Mouse (Mus musculus): ENCODE data around the gene Uvrag. TPM values are rescaled to one million over a fixed set of nuclear protein-coding genes. Genes with fewer than 3 reads are reported as not detected.

The Uvrag gene
- 11.7 and 13.1 TPM in 2 replicates for polyA plus RNA-seq (2014; fragmentation: Nextera tagmentation; extraction: Ambion mirVana)

DNA sequence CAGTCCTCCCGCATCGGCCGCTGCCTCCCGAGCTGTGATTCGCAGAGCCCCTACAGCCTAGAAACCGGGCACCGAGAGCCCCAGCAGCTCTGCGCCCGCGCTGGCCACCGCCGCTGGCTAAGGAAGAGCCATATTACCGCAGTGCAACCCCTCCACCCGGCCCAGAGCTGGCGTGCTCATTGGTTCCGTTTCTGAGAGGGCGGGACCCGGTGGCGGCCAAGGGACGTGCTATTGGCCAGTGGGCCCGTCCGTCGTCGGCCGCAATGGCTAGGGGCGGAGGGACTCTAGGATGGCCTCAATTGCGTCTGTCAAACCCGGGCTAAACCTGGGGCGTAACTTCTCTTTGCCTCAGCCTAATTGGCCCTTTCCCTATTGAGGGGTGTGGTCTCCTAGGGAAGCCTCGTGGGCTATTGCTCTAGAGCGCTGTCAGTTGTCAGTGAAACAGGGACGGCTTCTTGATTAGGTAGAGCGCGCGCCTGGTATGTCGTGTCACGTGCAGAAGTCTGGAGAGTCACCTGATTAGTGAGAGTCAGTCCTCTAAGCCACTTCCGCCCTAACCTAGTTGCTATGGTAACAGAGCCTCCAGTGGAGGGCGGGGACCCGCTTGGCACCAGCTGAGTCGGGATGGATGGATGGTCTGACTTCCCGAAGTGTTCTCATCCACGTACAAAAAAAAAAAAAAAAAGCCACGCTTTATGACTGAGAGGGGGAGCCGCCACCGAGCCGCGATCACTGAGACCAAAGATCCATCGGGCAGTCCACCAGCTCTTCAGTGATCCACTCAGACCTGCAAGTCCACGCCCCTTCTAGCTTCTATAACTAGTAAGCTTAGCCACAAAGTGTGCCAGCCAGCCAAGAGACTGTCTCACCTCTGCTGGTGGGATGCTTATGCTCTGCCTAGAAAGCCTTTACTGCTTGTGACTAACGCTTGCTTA is at the start of gene Uvrag:
Gene Uvrag (minus strand): TSS at position 158 of the 935 bp plus-strand sequence.
- Histone ChIP-seq H3K9ac (ENCODE audit: low read depth, low read length) (peak within 1 kb of the TSS; percentile 82), H3K27ac (ENCODE audit: low read depth, low read length) (peak within 1 kb of the TSS; percentile 68), H3K9me3 (ENCODE audit: control insufficient read depth, low read length) (no peaks in the 10 kb centered on the region), H3K4me3 (ENCODE audit: low read depth, low read length) (peak within 1 kb of the TSS; percentile 92), H3K36me3 (ENCODE audit: control insufficient read depth, insufficient read depth, low read length) (no peaks in the 10 kb centered on the region), H3K27me3 (ENCODE audit: control insufficient read depth, insufficient read depth, low read length) (no peaks in the 10 kb centered on the region), H3K4me1 (replicated peaks; ENCODE audit: control insufficient read depth, insufficient read depth, low read length) (no peaks in the 10 kb centered on the region; the same call in 1 of the 2 replicates), H3K4me2 (replicated peaks; ENCODE audit: low read depth, low read length) (peak within 1 kb of the TSS; percentile 85)
- ATAC-seq (ENCODE audit: low FRiP score) (peak; percentile 99), DNase-seq (ENCODE audit: low spot score) (peak; percentile 98)
- WGBS = under 1% methylated on average over 51 of the region's 51 CpGs

DNA sequence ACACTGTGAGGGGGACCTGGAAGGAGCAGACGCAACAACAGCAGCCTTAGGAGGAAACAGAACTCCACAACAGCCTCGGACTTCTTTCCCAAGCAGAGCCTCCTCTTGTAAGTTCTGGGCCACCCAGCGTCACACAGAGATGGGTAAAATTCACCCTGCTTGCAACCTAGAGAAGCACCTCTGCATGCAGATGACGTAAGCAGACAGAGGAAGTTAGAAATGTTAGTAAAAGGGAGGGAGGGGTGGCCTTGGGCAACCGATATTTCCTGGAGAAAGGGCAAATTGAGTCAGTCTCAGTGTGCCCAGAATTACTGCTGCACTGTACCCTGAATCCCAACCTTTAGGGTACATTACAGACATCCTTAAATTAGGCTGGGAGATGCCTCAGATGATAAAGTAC is 48.9 kb upstream of the Uvrag start:
- H3K36me3 ChIP-seq (ENCODE audit: control insufficient read depth, insufficient read depth, low read length) = no peaks in the 10 kb centered on the region
- no peaks in the 10 kb centered on the region for H3K9me3 ChIP-seq (ENCODE audit: control insufficient read depth, low read length)
- DNase-seq (ENCODE audit: low spot score) (no peak), ATAC-seq (ENCODE audit: low FRiP score) (no peak)
- H3K27me3 ChIP-seq (ENCODE audit: control insufficient read depth, insufficient read depth, low read length) = no peaks in the 10 kb centered on the region
- WGBS = 80% methylated on average over 5 of the region's 5 CpGs
- no peaks in the 10 kb centered on the region for H3K4me1 ChIP-seq (replicated peaks; ENCODE audit: control insufficient read depth, insufficient read depth, low read length)
- no peak overlapping the region for H3K4me2 ChIP-seq (replicated peaks; ENCODE audit: low read depth, low read length)
- H3K4me3 ChIP-seq (ENCODE audit: low read depth, low read length) = no peak overlapping the region
- no peak overlapping the region for H3K9ac ChIP-seq (ENCODE audit: low read depth, low read length)
- no peak overlapping the region for H3K27ac ChIP-seq (ENCODE audit: low read depth, low read length)

GRCm38 (mm10) chr7:99188630-99189029 is 47.7 kb upstream of the Uvrag start:
- Histone ChIP-seq H3K27me3 (ENCODE audit: control insufficient read depth, insufficient read depth, low read length) (no peaks in the 10 kb centered on the region), H3K9ac (ENCODE audit: low read depth, low read length) (no peak overlapping the region), H3K4me3 (ENCODE audit: low read depth, low read length) (no peak overlapping the region), H3K4me2 (replicated peaks; ENCODE audit: low read depth, low read length) (no peak overlapping the region), H3K9me3 (ENCODE audit: control insufficient read depth, low read length) (no peaks in the 10 kb centered on the region), H3K4me1 (replicated peaks; ENCODE audit: control insufficient read depth, insufficient read depth, low read length) (no peaks in the 10 kb centered on the region), H3K36me3 (ENCODE audit: control insufficient read depth, insufficient read depth, low read length) (no peaks in the 10 kb centered on the region), H3K27ac (ENCODE audit: low read depth, low read length) (no peak overlapping the region)
- WGBS = 85% methylated on average over 6 of the region's 6 CpGs
- no peak for ATAC-seq (ENCODE audit: low FRiP score)
- no peak for DNase-seq (ENCODE audit: low spot score)

DNA sequence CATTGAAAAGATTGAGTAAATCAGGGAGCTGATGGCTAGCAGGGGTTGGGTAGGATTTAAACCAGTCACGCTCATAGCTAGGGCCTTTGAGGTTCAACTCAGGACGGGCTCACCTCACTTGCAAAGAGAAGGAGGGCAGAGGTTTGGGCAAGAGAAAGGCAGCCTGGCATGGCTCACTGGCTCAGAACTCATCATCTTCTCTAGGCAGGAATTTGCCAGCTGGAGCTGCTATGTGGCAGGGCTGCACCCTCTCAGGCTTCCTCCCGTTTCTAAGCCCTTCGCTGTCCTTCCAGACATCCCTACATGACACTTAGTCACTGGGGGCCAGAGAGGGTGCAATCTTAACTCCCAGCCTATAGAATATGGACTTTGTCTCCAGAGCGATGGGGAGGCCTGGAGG is 46.5 kb upstream of the Uvrag start:
- no peak overlapping the region for H3K9ac ChIP-seq (ENCODE audit: low read depth, low read length)
- no peak overlapping the region for H3K27ac ChIP-seq (ENCODE audit: low read depth, low read length)
- no peak for ATAC-seq (ENCODE audit: low FRiP score)
- H3K4me1 ChIP-seq (replicated peaks; ENCODE audit: control insufficient read depth, insufficient read depth, low read length) = no peaks in the 10 kb centered on the region
- no peak overlapping the region for H3K4me3 ChIP-seq (ENCODE audit: low read depth, low read length)
- no peak for DNase-seq (ENCODE audit: low spot score)
- no peak overlapping the region for H3K4me2 ChIP-seq (replicated peaks; ENCODE audit: low read depth, low read length)
- no peaks in the 10 kb centered on the region for H3K36me3 ChIP-seq (ENCODE audit: control insufficient read depth, insufficient read depth, low read length)
- H3K27me3 ChIP-seq (ENCODE audit: control insufficient read depth, insufficient read depth, low read length) = no peaks in the 10 kb centered on the region
- H3K9me3 ChIP-seq (ENCODE audit: control insufficient read depth, low read length) = no peaks in the 10 kb centered on the region
- 87% methylated on average over 5 of the region's 5 CpGs for WGBS

GRCm38 (mm10) chr7:99185405-99185804 is 44.5 kb upstream of the Uvrag start:
- H3K4me2 ChIP-seq (replicated peaks; ENCODE audit: low read depth, low read length) = no peak overlapping the region
- no peaks in the 10 kb centered on the region for H3K9me3 ChIP-seq (ENCODE audit: control insufficient read depth, low read length)
- no peaks in the 10 kb centered on the region for H3K36me3 ChIP-seq (ENCODE audit: control insufficient read depth, insufficient read depth, low read length)
- H3K27me3 ChIP-seq (ENCODE audit: control insufficient read depth, insufficient read depth, low read length) = no peaks in the 10 kb centered on the region
- 0 out of 2 replicates have a peak, but pooled peaks cover 3% of the 10 kb centered on the region for H3K4me1 ChIP-seq (replicated peaks; ENCODE audit: control insufficient read depth, insufficient read depth, low read length)
- H3K4me3 ChIP-seq (ENCODE audit: low read depth, low read length) = no peak overlapping the region
- ATAC-seq (ENCODE audit: low FRiP score) (no peak), DNase-seq (ENCODE audit: low spot score) (no peak)
- WGBS = 91% methylated on average over 3 of the region's 3 CpGs
- H3K9ac ChIP-seq (ENCODE audit: low read depth, low read length) = no peak overlapping the region
- no peak overlapping the region for H3K27ac ChIP-seq (ENCODE audit: low read depth, low read length)

DNA sequence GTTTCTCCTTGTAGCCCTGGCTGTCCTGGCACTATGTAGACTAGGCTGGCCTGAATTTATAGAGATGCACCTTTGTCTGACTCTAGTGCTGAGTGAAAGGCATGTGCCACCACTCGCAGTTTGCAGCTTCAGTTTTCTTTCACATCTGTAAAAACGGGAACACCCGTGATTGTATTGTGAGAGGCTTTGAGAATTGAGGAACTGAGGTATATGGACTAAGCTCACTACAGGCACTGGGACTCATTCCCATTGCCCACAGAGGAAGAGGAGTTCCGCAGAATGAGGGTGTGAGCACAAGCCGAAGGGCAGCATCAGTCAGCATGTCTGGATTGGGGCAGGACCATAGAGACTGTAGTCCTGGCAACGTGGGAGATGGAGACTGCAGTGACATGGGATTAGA is 42.8 kb upstream of the Uvrag start:
- Histone ChIP-seq H3K4me2 (replicated peaks; ENCODE audit: low read depth, low read length) (no peak overlapping the region), H3K36me3 (ENCODE audit: control insufficient read depth, insufficient read depth, low read length) (no peaks in the 10 kb centered on the region), H3K9ac (ENCODE audit: low read depth, low read length) (no peak overlapping the region), H3K9me3 (ENCODE audit: control insufficient read depth, low read length) (no peaks in the 10 kb centered on the region), H3K27me3 (ENCODE audit: control insufficient read depth, insufficient read depth, low read length) (no peaks in the 10 kb centered on the region), H3K27ac (ENCODE audit: low read depth, low read length) (no peak overlapping the region), H3K4me1 (replicated peaks; ENCODE audit: control insufficient read depth, insufficient read depth, low read length) (0 out of 2 replicates have a peak, but pooled peaks cover 3% of the 10 kb centered on the region), H3K4me3 (ENCODE audit: low read depth, low read length) (no peak overlapping the region)
- DNase-seq (ENCODE audit: low spot score) (no peak), ATAC-seq (ENCODE audit: low FRiP score) (no peak)
- 69% methylated on average over 6 of the region's 6 CpGs for WGBS

DNA sequence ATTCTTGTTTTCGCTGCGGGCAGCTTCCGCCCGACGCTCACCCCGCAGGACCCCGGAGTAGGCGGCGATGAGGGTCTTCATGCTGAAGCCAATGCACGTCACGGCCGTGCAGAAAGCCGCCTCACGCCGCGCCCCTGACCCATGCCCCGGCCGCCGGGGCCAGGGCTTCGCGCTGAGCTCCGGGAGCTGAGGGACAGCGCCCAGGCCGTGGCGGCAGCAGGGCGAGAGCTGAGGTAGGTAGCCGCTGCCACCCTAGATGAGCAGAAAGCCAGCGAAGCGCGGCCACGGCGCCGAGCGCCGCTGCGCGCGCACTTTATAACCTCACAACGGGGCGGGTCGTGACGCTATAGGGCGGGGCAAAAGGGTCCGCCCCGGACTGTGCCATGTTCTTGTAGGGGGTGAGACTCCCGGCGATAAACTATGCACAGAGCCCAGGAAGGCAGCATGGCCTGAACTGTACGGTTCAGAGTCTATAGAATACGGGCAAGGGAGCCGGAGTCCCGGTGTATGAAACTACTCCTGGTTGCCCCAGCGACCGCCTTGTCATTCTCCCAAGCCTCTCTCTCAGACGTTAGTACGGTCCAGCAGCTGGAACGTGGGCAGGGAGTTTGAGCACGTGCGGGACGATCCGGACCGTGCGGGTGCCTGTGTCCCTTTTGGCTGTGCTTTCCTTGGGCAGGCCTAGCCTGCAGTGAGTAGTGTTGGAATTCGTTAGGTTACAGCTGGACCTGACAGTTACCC is 41.7 kb upstream of the Uvrag start, which contains the start of gene Dgat2:
Gene Dgat2 (minus strand): TSS at position 288 of the 741 bp plus-strand sequence.
- Histone ChIP-seq H3K9ac (ENCODE audit: low read depth, low read length) (peak within 1 kb of the TSS; percentile 79), H3K4me3 (ENCODE audit: low read depth, low read length) (peak within 1 kb of the TSS; percentile 68), H3K27ac (ENCODE audit: low read depth, low read length) (peak within 1 kb of the TSS; percentile 48; the same call in 1 of the 2 replicates), H3K36me3 (ENCODE audit: control insufficient read depth, insufficient read depth, low read length) (no peaks in the 10 kb centered on the region), H3K4me2 (replicated peaks; ENCODE audit: low read depth, low read length) (peak within 1 kb of the TSS; percentile 96), H3K4me1 (replicated peaks; ENCODE audit: control insufficient read depth, insufficient read depth, low read length) (0 out of 2 replicates have a peak, but pooled peaks cover 3% of the 10 kb centered on the region), H3K27me3 (ENCODE audit: control insufficient read depth, insufficient read depth, low read length) (no peaks in the 10 kb centered on the region), H3K9me3 (ENCODE audit: control insufficient read depth, low read length) (no peaks in the 10 kb centered on the region)
- peak; percentile 96 for ATAC-seq (ENCODE audit: low FRiP score)
- DNase-seq (ENCODE audit: low spot score) = peak; percentile 96
- WGBS = under 1% methylated on average over 63 of the region's 63 CpGs

GRCm38 (mm10) chr7:99181619-99182431 is 40.9 kb upstream of the Uvrag start:
- Histone ChIP-seq H3K4me3 (ENCODE audit: low read depth, low read length) (peak overlapping the region; percentile 68), H3K4me2 (replicated peaks; ENCODE audit: low read depth, low read length) (peak overlapping the region; percentile 96), H3K4me1 (replicated peaks; ENCODE audit: control insufficient read depth, insufficient read depth, low read length) (0 out of 2 replicates have a peak, but pooled peaks cover 3% of the 10 kb centered on the region), H3K9me3 (ENCODE audit: control insufficient read depth, low read length) (no peaks in the 10 kb centered on the region), H3K9ac (ENCODE audit: low read depth, low read length) (peak overlapping the region; percentile 79), H3K36me3 (ENCODE audit: control insufficient read depth, insufficient read depth, low read length) (no peaks in the 10 kb centered on the region), H3K27ac (ENCODE audit: low read depth, low read length) (no peak overlapping the region), H3K27me3 (ENCODE audit: control insufficient read depth, insufficient read depth, low read length) (no peaks in the 10 kb centered on the region)
- DNase-seq (ENCODE audit: low spot score) (no peak), ATAC-seq (ENCODE audit: low FRiP score) (no peak; the same call in 1 of the 2 replicates)
- 21% methylated on average over 14 of the region's 14 CpGs for WGBS

Measured in hindbrain, embryonic 11.5 days (tissue).